Mouse (Mus musculus): ENCODE results near the gene R3hdm4. TPM values are rescaled to one million over a fixed set of nuclear protein-coding genes. Genes with fewer than 3 reads are reported as not detected.
A peak's percentile ranks its signal among the peaks of the same experiment; 100 is the strongest.

R3hdm4 gene
- polyA plus RNA-seq, 1 experiment: 86.3 TPM

DNA sequence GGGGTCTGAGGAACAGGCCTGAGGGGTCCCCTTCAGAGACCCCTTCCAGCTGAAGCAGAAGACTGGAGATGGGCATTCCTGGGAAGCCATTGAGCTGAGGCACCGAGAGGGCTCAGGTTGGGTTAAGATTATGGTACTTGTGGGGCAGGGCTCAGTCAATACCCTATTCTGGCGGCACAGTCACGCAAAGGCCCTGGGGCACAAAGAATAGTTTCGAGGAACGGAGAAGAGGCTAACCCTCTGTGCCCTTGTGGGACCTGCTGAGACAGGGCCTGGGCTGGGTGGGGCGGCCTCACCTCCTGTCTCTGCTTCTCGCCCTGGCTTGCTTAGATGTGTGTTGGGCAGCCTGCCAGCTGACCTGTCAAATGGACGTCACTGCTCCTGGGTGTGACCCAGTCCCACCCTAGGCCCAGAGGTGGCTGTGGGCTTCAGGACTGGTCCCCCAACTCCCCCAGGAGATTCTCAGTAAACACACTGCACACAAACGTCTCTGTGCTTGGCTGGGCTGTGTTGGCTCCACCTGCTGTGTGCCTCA, 12.2 kb upstream of the R3hdm4 start:
- Histone ChIP-seq H3K27ac (ENCODE audit: insufficient read depth, low read length) (no peak overlapping the region), H3K4me3 (ENCODE audit: insufficient read depth, low read length) (no peak overlapping the region), H3K4me1 (ENCODE audit: control insufficient read depth, insufficient read depth, low read length) (peaks cover 17% of the 10 kb centered on the region)
- TF ChIP-seq CTCF (IDR thresholded peaks at IDR 0.05; ENCODE audit: borderline replicate concordance, insufficient read depth, low read length) (no peak), POLR2A (IDR thresholded peaks at IDR 0.05; ENCODE audit: low read depth, low read length) (no peak)

DNA sequence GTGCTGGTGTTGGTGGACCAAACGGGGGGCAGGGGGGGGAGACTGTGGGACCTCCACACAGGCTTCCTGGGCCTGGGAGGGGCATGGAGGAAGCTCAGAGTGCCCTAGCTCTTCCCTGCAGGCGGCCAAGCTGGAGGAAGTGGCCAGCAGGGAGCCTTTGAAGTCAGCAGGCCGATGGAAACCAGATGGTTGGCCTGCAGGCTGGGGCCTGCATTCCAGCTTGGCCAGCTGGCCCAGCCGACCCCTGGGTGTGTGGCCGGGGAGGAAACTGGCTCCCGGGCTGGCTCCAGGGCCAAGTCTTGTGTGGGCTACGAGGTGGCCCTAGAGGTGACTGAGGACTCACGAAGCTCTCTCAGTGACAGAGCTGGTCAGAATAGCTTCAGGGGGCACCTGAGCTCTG, 11.7 kb upstream of the R3hdm4 start:
- H3K27ac ChIP-seq (ENCODE audit: insufficient read depth, low read length): no peak overlapping the region
- TF ChIP-seq CTCF (IDR thresholded peaks at IDR 0.05; ENCODE audit: borderline replicate concordance, insufficient read depth, low read length) (no peak), POLR2A (IDR thresholded peaks at IDR 0.05; ENCODE audit: low read depth, low read length) (no peak)
- H3K4me3 ChIP-seq (ENCODE audit: insufficient read depth, low read length): no peak overlapping the region
- H3K4me1 ChIP-seq (ENCODE audit: control insufficient read depth, insufficient read depth, low read length): peaks cover 17% of the 10 kb centered on the region

DNA sequence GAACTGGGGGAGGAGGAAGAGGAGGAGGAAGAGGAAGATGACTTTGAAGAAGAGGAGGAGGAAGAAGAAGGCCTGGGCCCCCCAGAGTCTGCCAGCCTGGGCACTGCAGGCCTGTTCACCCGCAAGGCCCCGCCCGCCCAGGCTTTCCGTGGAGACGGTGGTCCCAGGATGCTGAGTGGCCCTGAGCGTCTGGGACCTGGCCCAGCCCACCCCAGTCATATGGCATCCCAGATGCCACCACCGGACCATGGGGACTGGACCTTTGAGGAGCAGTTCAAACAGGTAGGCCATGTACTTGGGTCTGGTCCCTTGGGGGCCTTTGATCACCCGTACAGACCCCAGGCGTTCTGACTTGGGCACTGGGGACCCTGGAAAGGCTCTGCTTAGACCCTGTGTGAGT, 10.8 kb upstream of the R3hdm4 start:
- no peak for TF ChIP-seq POLR2A (IDR thresholded peaks at IDR 0.05; ENCODE audit: low read depth, low read length)
- TF ChIP-seq CTCF (IDR thresholded peaks at IDR 0.05; ENCODE audit: borderline replicate concordance, insufficient read depth, low read length): no peak
- H3K27ac ChIP-seq (ENCODE audit: insufficient read depth, low read length): no peak overlapping the region
- peaks cover 17% of the 10 kb centered on the region for H3K4me1 ChIP-seq (ENCODE audit: control insufficient read depth, insufficient read depth, low read length)
- H3K4me3 ChIP-seq (ENCODE audit: insufficient read depth, low read length): no peak overlapping the region

DNA sequence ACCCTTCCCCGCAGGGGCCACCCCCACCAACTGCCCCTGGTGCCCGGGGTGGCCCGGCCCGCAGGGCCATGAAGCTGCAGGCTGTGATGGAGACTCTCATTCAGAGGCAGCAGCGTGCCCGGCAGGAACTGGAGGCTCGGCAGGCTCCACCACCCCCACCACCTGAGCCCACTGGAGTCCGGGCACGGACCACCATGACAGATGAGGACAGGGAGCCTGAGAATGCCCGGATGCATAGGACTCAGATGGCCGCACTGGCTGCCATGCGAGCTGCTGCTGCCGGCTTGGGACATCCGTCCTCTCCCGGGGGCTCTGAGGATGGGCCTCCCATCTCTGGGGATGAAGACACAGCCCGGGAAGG, 9.8 kb upstream of the R3hdm4 start:
- H3K4me1 ChIP-seq (ENCODE audit: control insufficient read depth, insufficient read depth, low read length): peaks cover 14% of the 10 kb centered on the region

DNA sequence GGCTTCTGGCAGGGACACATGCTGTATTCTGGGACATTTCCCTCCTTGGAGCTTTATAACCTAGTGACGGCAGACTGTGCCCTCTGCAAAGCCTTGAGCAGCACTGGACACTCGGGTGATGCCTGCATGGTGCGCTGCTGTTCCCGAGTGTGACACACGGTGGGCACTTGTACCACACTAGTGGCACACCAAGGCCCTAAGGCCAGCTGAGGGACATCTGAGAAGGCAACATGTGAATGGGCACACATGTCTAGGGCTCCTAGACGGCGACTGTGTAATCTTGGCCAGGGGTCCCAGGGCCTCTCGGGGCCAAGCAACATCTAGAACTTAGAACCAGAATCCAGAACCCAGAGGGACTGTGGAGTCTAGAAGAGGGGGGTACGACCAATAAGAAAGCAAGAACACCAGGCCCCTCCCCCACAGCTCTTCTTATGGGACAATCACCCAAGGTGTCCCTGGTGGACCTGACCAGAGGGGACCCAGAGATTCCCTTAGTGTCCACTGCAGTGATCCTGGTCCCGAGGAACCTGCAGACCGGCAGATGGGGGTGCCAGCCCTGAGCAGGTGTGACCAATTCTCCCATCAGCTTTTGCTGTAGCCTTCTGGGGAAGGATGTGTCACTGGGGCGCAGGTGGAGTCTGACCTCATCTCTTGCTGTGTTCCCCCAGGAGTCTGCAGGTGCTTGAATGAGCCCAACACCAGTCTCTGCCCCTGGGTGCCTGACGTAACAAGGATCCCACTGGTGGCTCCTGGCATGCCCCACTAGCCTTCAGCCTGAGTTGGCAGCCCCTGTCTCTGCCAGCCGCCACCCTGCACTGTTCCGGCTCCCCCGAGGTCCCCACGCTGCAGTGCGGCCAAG, 9.2 kb upstream of the R3hdm4 start:
- Histone ChIP-seq H3K4me3 (ENCODE audit: insufficient read depth, low read length) (no peak overlapping the region), H3K4me1 (ENCODE audit: control insufficient read depth, insufficient read depth, low read length) (peaks cover 14% of the 10 kb centered on the region), H3K27ac (ENCODE audit: insufficient read depth, low read length) (no peak overlapping the region)
- no peak for TF ChIP-seq CTCF (IDR thresholded peaks at IDR 0.05; ENCODE audit: borderline replicate concordance, insufficient read depth, low read length)
- no peak for TF ChIP-seq POLR2A (IDR thresholded peaks at IDR 0.05; ENCODE audit: low read depth, low read length)

More for the DNA sequence above, 9.8 kb upstream of the R3hdm4 start:
- no peak overlapping the region for H3K27ac ChIP-seq (ENCODE audit: insufficient read depth, low read length)
- H3K4me3 ChIP-seq (ENCODE audit: insufficient read depth, low read length): no peak overlapping the region
- no peak for TF ChIP-seq POLR2A (IDR thresholded peaks at IDR 0.05; ENCODE audit: low read depth, low read length)
- no peak for TF ChIP-seq CTCF (IDR thresholded peaks at IDR 0.05; ENCODE audit: borderline replicate concordance, insufficient read depth, low read length)

DNA sequence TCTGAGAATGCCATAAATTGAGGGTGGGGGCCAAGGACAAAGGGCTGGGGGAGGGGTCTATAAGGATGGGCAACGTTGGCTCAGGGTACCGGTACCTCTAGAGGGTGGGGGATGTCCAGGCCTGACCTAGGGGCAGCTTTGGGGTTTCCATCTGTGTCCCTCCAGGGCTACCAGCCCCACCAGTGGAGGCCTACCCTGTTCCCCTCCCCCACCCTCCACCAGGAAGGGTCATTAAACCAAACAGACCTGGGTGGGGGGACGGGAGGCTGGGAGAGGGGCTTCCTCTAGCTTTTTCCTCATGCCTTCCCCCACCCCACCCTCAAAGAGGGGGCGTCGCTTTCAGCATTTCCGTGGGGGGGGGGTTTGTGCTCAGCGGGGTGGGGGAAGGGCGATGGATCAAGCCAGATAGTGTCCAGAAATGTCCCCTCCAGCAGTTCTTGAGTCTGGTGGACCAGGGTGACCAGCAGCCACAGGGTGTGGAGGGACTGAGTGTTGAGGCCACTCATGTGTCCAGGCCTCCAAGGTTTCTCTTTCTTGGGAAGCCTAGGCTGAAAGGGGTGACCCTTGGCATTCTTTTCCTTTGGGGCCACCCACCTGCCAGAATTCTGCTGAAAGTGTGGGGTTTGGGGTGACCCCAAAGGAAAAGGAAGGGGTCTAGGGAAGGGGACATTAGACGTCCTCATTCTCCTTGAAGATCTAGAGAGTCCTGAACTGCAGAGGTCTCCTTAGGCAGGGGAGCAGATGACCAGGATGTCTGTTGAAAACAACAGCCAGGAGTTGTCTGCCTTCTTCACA, 8.1 kb upstream of the R3hdm4 start:
- peak overlapping the region; percentile 87 for H3K4me3 ChIP-seq (ENCODE audit: insufficient read depth, low read length)
- H3K4me1 ChIP-seq (ENCODE audit: control insufficient read depth, insufficient read depth, low read length): peaks cover 12% of the 10 kb centered on the region
- TF ChIP-seq CTCF (IDR thresholded peaks at IDR 0.05; ENCODE audit: borderline replicate concordance, insufficient read depth, low read length) (no peak), POLR2A (IDR thresholded peaks at IDR 0.05; ENCODE audit: low read depth, low read length) (no peak)

DNA sequence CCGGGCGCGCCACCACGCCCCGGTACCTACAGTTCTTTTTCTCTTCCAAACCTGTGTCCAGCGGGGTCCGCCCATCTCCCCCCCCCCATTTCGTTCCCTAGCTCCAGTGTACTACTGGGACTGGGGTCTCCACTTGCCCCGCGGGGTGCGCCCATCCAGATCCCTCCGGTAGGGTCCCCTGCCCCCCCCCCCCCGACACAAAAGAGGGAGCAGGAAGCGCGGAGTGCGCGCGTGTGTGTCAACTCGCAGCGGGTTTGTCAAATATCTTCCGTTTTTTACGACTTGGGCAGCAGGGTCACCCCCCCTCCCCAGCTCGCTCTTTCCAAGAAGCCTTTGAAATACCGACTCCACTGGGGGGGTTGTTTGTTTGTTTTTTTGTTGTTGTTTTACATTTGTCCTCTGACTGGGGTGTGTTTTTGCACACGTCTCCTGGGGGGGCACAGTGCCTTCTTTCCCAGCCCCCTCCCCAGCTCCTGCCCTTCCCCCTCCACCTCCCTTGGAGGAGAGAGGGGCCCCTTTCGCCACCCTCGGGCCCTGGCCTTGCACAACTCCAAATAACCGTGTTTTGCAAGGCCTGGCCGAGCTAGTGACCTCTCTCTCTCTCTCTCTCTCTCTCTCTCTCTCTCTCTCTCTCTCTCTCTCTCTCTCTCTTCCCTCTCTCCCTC, 7.2 kb upstream of the R3hdm4 start:
- TF ChIP-seq POLR2A (IDR thresholded peaks at IDR 0.05; ENCODE audit: low read depth, low read length) (no peak), CTCF (IDR thresholded peaks at IDR 0.05; ENCODE audit: borderline replicate concordance, insufficient read depth, low read length) (no peak)
- Histone ChIP-seq H3K4me3 (ENCODE audit: insufficient read depth, low read length) (peak overlapping the region; percentile 87), H3K4me1 (ENCODE audit: control insufficient read depth, insufficient read depth, low read length) (peaks cover 8% of the 10 kb centered on the region), H3K27ac (ENCODE audit: insufficient read depth, low read length) (peak overlapping the region; percentile 74)

More for the DNA sequence above, 8.1 kb upstream of the R3hdm4 start:
- no peak overlapping the region for H3K27ac ChIP-seq (ENCODE audit: insufficient read depth, low read length)

DNA sequence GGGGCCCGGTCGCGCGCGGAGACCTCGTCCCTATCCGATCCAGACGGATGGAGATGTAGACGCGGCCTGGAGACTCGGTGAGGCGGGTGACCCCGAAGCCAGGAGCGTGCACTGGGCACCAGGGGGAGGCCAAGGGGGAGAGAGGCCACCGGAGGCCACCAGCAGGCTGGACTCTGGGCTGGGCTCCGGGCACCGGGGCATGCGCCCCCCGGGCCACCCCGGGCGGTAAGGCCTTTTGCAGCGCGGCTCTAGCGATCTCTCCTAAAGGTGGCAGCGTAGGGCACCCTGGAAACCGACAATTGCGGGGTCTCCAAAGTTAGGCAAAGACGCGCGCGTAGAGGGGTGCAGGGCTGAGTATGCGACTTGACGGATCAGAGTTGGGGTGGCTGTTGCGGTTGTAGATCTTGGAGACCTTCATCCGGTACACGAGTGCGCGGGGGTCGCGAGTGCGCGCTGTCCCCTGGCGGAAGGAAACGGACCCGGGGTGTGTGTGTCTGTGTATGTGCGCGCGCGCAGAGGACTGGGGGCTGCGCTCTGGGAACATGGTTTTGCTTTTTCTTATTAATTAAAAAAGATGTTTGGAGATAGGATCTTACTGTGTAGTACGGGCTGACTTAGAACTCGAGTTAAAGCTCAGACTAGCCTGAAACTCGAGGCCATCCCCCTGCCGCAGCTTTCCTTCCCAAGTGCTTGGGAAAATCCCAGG, 6.5 kb upstream of the R3hdm4 start:
- Histone ChIP-seq H3K27ac (ENCODE audit: insufficient read depth, low read length) (peak overlapping the region; percentile 74), H3K4me3 (ENCODE audit: insufficient read depth, low read length) (peak overlapping the region; percentile 87), H3K4me1 (ENCODE audit: control insufficient read depth, insufficient read depth, low read length) (peaks cover 4% of the 10 kb centered on the region)
- no peak for TF ChIP-seq CTCF (IDR thresholded peaks at IDR 0.05; ENCODE audit: borderline replicate concordance, insufficient read depth, low read length)
- peak; percentile 6 for TF ChIP-seq POLR2A (IDR thresholded peaks at IDR 0.05; ENCODE audit: low read depth, low read length)

Measured in embryonic fibroblast, embryonic 13.5 days (primary cell).